Mouse (Mus musculus): Measurements from ENCODE around the gene Vta1. TPM values are rescaled to one million over a fixed set of nuclear protein-coding genes. Genes with fewer than 3 reads are reported as not detected.

The Vta1 gene
- 63.0 and 101 TPM in 2 replicates for polyA plus RNA-seq (2012; rRNA removed)

GRCm38 (mm10) chr10:14705072-14706066, at the start of gene Vta1, which contains the start of gene Nmbr:
Gene Vta1, minus strand, starts transcription at chr10:14705560.
Gene Nmbr, plus strand, starts transcription at chr10:14705591.

GRCm38 (mm10) chr10:14718114-14718513, 12.8 kb upstream of the Vta1 start, which contains the start of gene Gje1:
Gene Gje1, minus strand, starts transcription at chr10:14718214.

Other genes starting within 250 kb of the Vta1 start
- 2.7 and 4.6 TPM in 2 replicates for gene Adgrg6, start 159.9 kb downstream of the Vta1 start, polyA plus RNA-seq (2012; rRNA removed)
- gene Nmbr, start within 50 bp of the Vta1 start, polyA plus RNA-seq (2012; rRNA removed): 0.73 and 0.88 TPM in 2 replicates
- gene Gje1, start 12.7 kb upstream of the Vta1 start, polyA plus RNA-seq (2012; rRNA removed): not detected in 2 replicates